Mouse (Mus musculus) G1E (cell line): ENCODE results near the gene Prnp. TPM values are rescaled to one million over a fixed set of nuclear protein-coding genes. Genes with fewer than 3 reads are reported as not detected.

Experiments used
- ATAC-seq: 2 replicates; pipeline ENCODE4 v1.8.0; 2016; ENCODE audit warnings: mild to moderate bottlenecking; ENCODE audit not compliant: insufficient number of reproducible peaks, poor library complexity, low FRiP score, severe bottlenecking; ENCODE audit errors: extremely low read depth
- DNase-seq: peaks from one replicate; pipeline ENCODE4 v3.0.0; 2012; ENCODE audit warnings: low spot score
- H3K27me3 ChIP-seq: 2 replicates; pipeline ENCODE4 v1.6.1; 2012; ENCODE audit warnings: mild to moderate bottlenecking, low read length, inconsistent platforms; ENCODE audit not compliant: insufficient read depth
- H3K36me3 ChIP-seq: replicated peaks from 2 replicates; pipeline ENCODE3; 2012; ENCODE audit warnings: mild to moderate bottlenecking, inconsistent platforms
- H3K4me1 ChIP-seq: 2 replicates; pipeline ENCODE4 v1.6.1; 2012; ENCODE audit warnings: low read depth, low read length, inconsistent platforms, mixed read lengths; ENCODE audit not compliant: insufficient read depth
- H3K4me3 ChIP-seq: 2 replicates; pipeline ENCODE4 v1.5.1; 2012; ENCODE audit warnings: low read depth, mild to moderate bottlenecking, inconsistent platforms, low read length, moderate library complexity, mixed read lengths
- H3K9me3 ChIP-seq: replicated peaks from 2 replicates; pipeline ENCODE4 v1.6.1; 2012; ENCODE audit warnings: inconsistent platforms
- CTCF ChIP-seq: IDR thresholded peaks from 2 replicates; pipeline ENCODE4 v1.5.1; 2012; ENCODE audit warnings: low read depth, low read length, inconsistent platforms, mixed read lengths
- GATA1 ChIP-seq: IDR thresholded peaks from 2 replicates; pipeline ENCODE4 v1.6.1; 2012; ENCODE audit warnings: borderline replicate concordance, low read length, inconsistent platforms, mixed read lengths
- GATA2 ChIP-seq: IDR thresholded peaks from 2 replicates; pipeline ENCODE4 v1.6.1; 2012; ENCODE audit warnings: low read depth, low read length, inconsistent platforms, borderline replicate concordance
- POLR2AphosphoS5 ChIP-seq: IDR thresholded peaks from 2 replicates; pipeline ENCODE4 v1.6.1; 2012; ENCODE audit warnings: low read depth, low read length, inconsistent platforms; ENCODE audit not compliant: insufficient replicate concordance
- TAL1 ChIP-seq: conservative IDR thresholded peaks from 2 replicates; pipeline ENCODE4 v1.6.1; 2012; ENCODE audit warnings: low read depth, low read length, inconsistent platforms, mixed read lengths
- polyA plus RNA-seq: library from polyadenylated mRNA; stranded (reverse); fragments of >175 nt; gene quantifications from 2 replicates; pipeline ENCODE4 v1.2.3, GENCODE M21; 2012
- total RNA-seq, 2 experiments: library from RNA; stranded (forward) in 1 of 2; stranded (reverse) in 1 of 2; fragments of 200-1000 nt in 1 of 2; fragments of >200 nt in 1 of 2; fragmentation: Nextera tagmentation in 1 of 2; gene quantifications; 2 replicates each; pipeline ENCODE4 v1.2.3; 2014 to 2017

Gene Prnp
- total and polyA plus RNA-seq, 3 experiments = 153 to 977 (median 399) TPM

GRCm38 (mm10) chr2:131892534-131892933 lies 17.2 kb upstream of the Prnp start:
- DNase-seq = no peak

GRCm38 (mm10) chr2:131895106-131895505 lies 14.6 kb upstream of the Prnp start:
- DNase-seq = no peak
- Histone ChIP-seq H3K4me1 (peaks cover 42% of the 10 kb centered on the region), H3K9me3 (no peaks in the 10 kb centered on the region), H3K4me3 (no peak overlapping the region), H3K27me3 (no peaks in the 10 kb centered on the region), H3K36me3 (no peaks in the 10 kb centered on the region)
- no peak for TF ChIP-seq GATA1
- TF ChIP-seq GATA2 = no peak
- no peak for TF ChIP-seq CTCF
- no peak for TF ChIP-seq TAL1
- no peak for TF ChIP-seq POLR2AphosphoS5
- no peak for ATAC-seq

More at GRCm38 (mm10) chr2:131892534-131892933, 17.2 kb upstream of the Prnp start:
- Histone ChIP-seq H3K27me3 (no peaks in the 10 kb centered on the region), H3K4me1 (peaks cover 57% of the 10 kb centered on the region), H3K36me3 (no peaks in the 10 kb centered on the region), H3K9me3 (no peaks in the 10 kb centered on the region), H3K4me3 (no peak overlapping the region; the same call in 1 of the 2 replicates)
- ATAC-seq = peak; percentile 55
- TF ChIP-seq GATA1 (no peak), TAL1 (no peak)

- peaks cover 36% of the 10 kb centered on the region for H3K4me1 ChIP-seq
- no peaks in the 10 kb centered on the region for H3K27me3 ChIP-seq
- H3K36me3 ChIP-seq = no peaks in the 10 kb centered on the region
- no peak for DNase-seq
- TF ChIP-seq TAL1 = no peak
- no peak for TF ChIP-seq CTCF
- TF ChIP-seq POLR2AphosphoS5 = no peak
- no peak for TF ChIP-seq GATA2
- TF ChIP-seq GATA1 = no peak
- no peak overlapping the region for H3K4me3 ChIP-seq
- H3K9me3 ChIP-seq = no peaks in the 10 kb centered on the region
- no peak for ATAC-seq
Measured at GRCm38 (mm10) chr2:131896011-131896410, 13.7 kb upstream of the Prnp start.

- H3K36me3 ChIP-seq = no peaks in the 10 kb centered on the region
- H3K9me3 ChIP-seq = no peaks in the 10 kb centered on the region
- H3K27me3 ChIP-seq = no peaks in the 10 kb centered on the region
- H3K4me3 ChIP-seq = no peak overlapping the region
- ATAC-seq (no peak), DNase-seq (no peak)
- TF ChIP-seq CTCF (no peak), GATA2 (no peak), POLR2AphosphoS5 (no peak), TAL1 (no peak), GATA1 (no peak)
- H3K4me1 ChIP-seq = peaks cover 25% of the 10 kb centered on the region
Measured at GRCm38 (mm10) chr2:131897336-131898109, 12.2 kb upstream of the Prnp start.

- H3K27me3 ChIP-seq = no peaks in the 10 kb centered on the region
- no peak for ATAC-seq
- H3K4me3 ChIP-seq = no peak overlapping the region
- no peaks in the 10 kb centered on the region for H3K9me3 ChIP-seq
- peaks cover 49% of the 10 kb centered on the region for H3K4me1 ChIP-seq
- no peaks in the 10 kb centered on the region for H3K36me3 ChIP-seq
- TF ChIP-seq POLR2AphosphoS5 = no peak
- TF ChIP-seq TAL1 = no peak
- no peak for TF ChIP-seq GATA2
- TF ChIP-seq CTCF = no peak
- no peak for TF ChIP-seq GATA1
- DNase-seq = no peak
Measured at GRCm38 (mm10) chr2:131902423-131902822, 7.3 kb upstream of the Prnp start.

GRCm38 (mm10) chr2:131902867-131903266 lies 6.9 kb upstream of the Prnp start:
- Histone ChIP-seq H3K27me3 (no peaks in the 10 kb centered on the region), H3K4me3 (no peak overlapping the region), H3K9me3 (no peaks in the 10 kb centered on the region), H3K4me1 (peaks cover 54% of the 10 kb centered on the region), H3K36me3 (no peaks in the 10 kb centered on the region)
- ATAC-seq (no peak), DNase-seq (no peak)
- TF ChIP-seq GATA2 = no peak
- no peak for TF ChIP-seq POLR2AphosphoS5
- no peak for TF ChIP-seq TAL1

- Histone ChIP-seq H3K4me1 (peaks cover 68% of the 10 kb centered on the region), H3K36me3 (no peaks in the 10 kb centered on the region), H3K27me3 (no peaks in the 10 kb centered on the region), H3K9me3 (no peaks in the 10 kb centered on the region), H3K4me3 (peak overlapping the region; percentile 24; the same call in 1 of the 2 replicates)
- ATAC-seq (peak; percentile 91), DNase-seq (peak; percentile 71)
- TF ChIP-seq CTCF (no peak), TAL1 (peak; percentile 83), GATA1 (no peak)
Measured at GRCm38 (mm10) chr2:131905025-131905424, 4.7 kb upstream of the Prnp start.
